Comparison of ENCODE assay signal across 8 mouse cellular contexts in the genomic region with DNA sequence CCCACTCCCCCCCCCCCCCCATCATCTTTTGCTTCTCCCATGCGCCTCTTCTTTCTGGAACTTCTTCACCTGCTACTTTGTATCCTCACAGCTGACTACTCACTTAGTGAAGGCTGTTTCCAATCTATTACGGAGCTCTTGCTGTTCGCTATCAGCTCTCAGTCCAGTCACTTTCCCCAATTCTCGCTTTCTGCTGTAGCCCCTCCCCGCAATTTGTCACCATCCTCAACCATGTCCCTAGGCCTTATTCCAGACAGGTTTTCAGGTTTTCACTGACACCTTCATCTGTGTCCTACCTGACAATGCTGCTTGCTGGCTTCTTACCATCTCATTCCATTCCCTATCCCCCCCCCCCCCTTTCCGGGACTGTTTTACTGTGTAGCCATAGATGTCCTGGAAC. TPM values are rescaled to one million over a fixed set of nuclear protein-coding genes. Genes with fewer than 3 reads are reported as not detected.
A peak's percentile ranks its signal among the peaks of the same experiment; 100 is the strongest.
DNase-seq lines count a peak whose midpoint lies in the region; ATAC-seq and TF ChIP-seq lines count a peak whose summit lies in the region.

No protein-coding gene starts in this region.

- H3K36me3 ChIP-seq in neural tube, embryonic 11.5 days (ENCODE audit: control insufficient read depth, insufficient read depth, low read length): peaks cover 6% of the 10 kb centered on the region
- H3K36me3 ChIP-seq in limb, embryonic 15.5 days: peaks cover 14% of the 10 kb centered on the region
- no peaks in the 10 kb centered on the region for H3K36me3 ChIP-seq in stomach, postnatal 0 days (ENCODE audit: control insufficient read depth, insufficient read depth, low read length)

- no peak for ATAC-seq in neural tube, embryonic 11.5 days (ENCODE audit: insufficient read depth, low FRiP score, low TSS enrichment)
- ATAC-seq in limb, embryonic 15.5 days (ENCODE audit: insufficient number of reproducible peaks, low FRiP score, low TSS enrichment, low read depth): no peak
- ATAC-seq in stomach, postnatal 0 days (ENCODE audit: low FRiP score, low TSS enrichment): no peak

- peak overlapping the region; percentile 98 for H3K9ac ChIP-seq in neural tube, embryonic 11.5 days (ENCODE audit: low read length)
- H3K9ac ChIP-seq in limb, embryonic 15.5 days: peak overlapping the region; percentile 99; the same call in 1 of the 2 replicates
- H3K9ac ChIP-seq in stomach, postnatal 0 days (ENCODE audit: low read length): peak overlapping the region; percentile 96; the same call in 1 of the 2 replicates

- WGBS in neural tube, embryonic 11.5 days: 50% methylated on average over 6 of the region's 6 CpGs
- WGBS in limb, embryonic 15.5 days: 56% methylated on average over 6 of the region's 6 CpGs
- WGBS in stomach, postnatal 0 days: 64% methylated on average over 6 of the region's 6 CpGs

- H3K27me3 ChIP-seq in neural tube, embryonic 11.5 days (ENCODE audit: control insufficient read depth, insufficient read depth, low read length): no peaks in the 10 kb centered on the region
- no peaks in the 10 kb centered on the region for H3K27me3 ChIP-seq in limb, embryonic 15.5 days
- H3K27me3 ChIP-seq in stomach, postnatal 0 days (ENCODE audit: control insufficient read depth, insufficient read depth, low read length): no peaks in the 10 kb centered on the region

- no peak for TF ChIP-seq EP300 in stomach, postnatal 0 days (optimal IDR thresholded peaks at IDR 0.05)

- H3K27ac ChIP-seq in neural tube, embryonic 11.5 days (ENCODE audit: low read depth, low read length): no peak overlapping the region
- no peak overlapping the region for H3K27ac ChIP-seq in limb, embryonic 15.5 days
- H3K27ac ChIP-seq in stomach, postnatal 0 days (replicated peaks): no peak overlapping the region

- H3K4me2 ChIP-seq in neural tube, embryonic 11.5 days (ENCODE audit: low read depth): peak overlapping the region; percentile 81
- H3K4me2 ChIP-seq in limb, embryonic 15.5 days: peak overlapping the region; percentile 77
- H3K4me2 ChIP-seq in stomach, postnatal 0 days (replicated peaks; ENCODE audit: low read depth): peak overlapping the region; percentile 86

- no peak for TF ChIP-seq CTCF in stomach, postnatal 0 days (IDR thresholded peaks at IDR 0.05; ENCODE audit: low read depth)

- H3K9me3 ChIP-seq in neural tube, embryonic 11.5 days (ENCODE audit: control insufficient read depth, low read length): no peaks in the 10 kb centered on the region
- H3K9me3 ChIP-seq in limb, embryonic 15.5 days: no peaks in the 10 kb centered on the region
- H3K9me3 ChIP-seq in stomach, postnatal 0 days (ENCODE audit: control insufficient read depth, low read length): no peaks in the 10 kb centered on the region

- peaks cover 6% of the 10 kb centered on the region; the same call in 1 of the 2 replicates for H3K4me1 ChIP-seq in neural tube, embryonic 11.5 days (ENCODE audit: control insufficient read depth, insufficient read depth, low read length)
- H3K4me1 ChIP-seq in limb, embryonic 15.5 days: peaks cover 14% of the 10 kb centered on the region
- H3K4me1 ChIP-seq in stomach, postnatal 0 days (replicated peaks; ENCODE audit: control insufficient read depth, insufficient read depth): 0 out of 2 replicates have a peak, but pooled peaks cover 2% of the 10 kb centered on the region

- peak overlapping the region; percentile 95 for H3K4me3 ChIP-seq in neural tube, embryonic 11.5 days (ENCODE audit: low read depth, low read length)
- peak overlapping the region; percentile 98 for H3K4me3 ChIP-seq in limb, embryonic 15.5 days
- peak overlapping the region; percentile 97; the same call in 1 of the 2 replicates for H3K4me3 ChIP-seq in stomach, postnatal 0 days (ENCODE audit: low read depth, low read length)

- peak; percentile 58 for DNase-seq in cerebellum, adult 9-10 months
- no peak for DNase-seq in cerebellum, adult 11-12 months
- DNase-seq in neural tube, embryonic 11.5 days (ENCODE audit: low spot score): no peak
- DNase-seq in neural tube, embryonic 10.5 days (ENCODE audit: extremely low spot score, low spot score): no peak
- DNase-seq in stomach, postnatal 0 days (ENCODE audit: low spot score): no peak
- DNase-seq in urinary bladder, postnatal 10 days (ENCODE audit: low spot score): no peak
- no peak for DNase-seq in spleen, adult 12 weeks (ENCODE audit: low spot score)

RNA-seq across cellular contexts. Expression of gene Ppp6r2, which starts 1.1 kb away (rescaled TPM):
- polyA plus RNA-seq in neural tube, embryonic 11.5 days (2014; fragmentation: Nextera tagmentation; extraction: Ambion mirVana): 45.2 and 47.1 TPM in 2 replicates
- 24.5 and 25.0 TPM in 2 replicates for polyA plus RNA-seq in limb, embryonic 15.5 days (2015; fragmentation: Nextera tagmentation; extraction: Ambion mirVana)
- polyA plus RNA-seq in stomach, postnatal 0 days (2015; fragmentation: Nextera tagmentation; extraction: Ambion mirVana): 16.2 and 17.2 TPM in 2 replicates

RNA-seq across cellular contexts. Expression of gene Dennd6b, which starts 16.2 kb away (rescaled TPM):
- 30.5 and 33.6 TPM in 2 replicates for polyA plus RNA-seq in neural tube, embryonic 11.5 days (2014; fragmentation: Nextera tagmentation; extraction: Ambion mirVana)
- 12.4 and 13.0 TPM in 2 replicates for polyA plus RNA-seq in limb, embryonic 15.5 days (2015; fragmentation: Nextera tagmentation; extraction: Ambion mirVana)
- 4.1 and 5.3 TPM in 2 replicates for polyA plus RNA-seq in stomach, postnatal 0 days (2015; fragmentation: Nextera tagmentation; extraction: Ambion mirVana)

RNA-seq across cellular contexts. Expression of gene Plxnb2, which starts 31.9 kb away (rescaled TPM):
- 112 and 117 TPM in 2 replicates for polyA plus RNA-seq in neural tube, embryonic 11.5 days (2014; fragmentation: Nextera tagmentation; extraction: Ambion mirVana)
- 144 and 149 TPM in 2 replicates for polyA plus RNA-seq in limb, embryonic 15.5 days (2015; fragmentation: Nextera tagmentation; extraction: Ambion mirVana)
- polyA plus RNA-seq in stomach, postnatal 0 days (2015; fragmentation: Nextera tagmentation; extraction: Ambion mirVana): 75.2 and 85.9 TPM in 2 replicates
